Mouse (Mus musculus) heart, postnatal 25 days (tissue): ENCODE measurements around the gene Ptges3. TPM values are rescaled to one million over a fixed set of nuclear protein-coding genes. Genes with fewer than 3 reads are reported as not detected.
"Not testable (repeated sequence)": the region's sequence is repeated elsewhere in the genome, so short reads cannot be mapped to it uniquely, and the experiment has no call there.

Source experiments
- DNase-seq: peaks from one replicate; pipeline ENCODE4 v3.0.0; 2022; ENCODE audit warnings: low spot score
- intact Hi-C: fragments of 180-260 bp; cut with DNase I; formaldehyde crosslinking; loops from one replicate; pipeline ENCODE4 v1.15.1; 2025
- total RNA-seq, 2 experiments: library from RNA; stranded (reverse); gene quantifications; 2 replicates each; pipeline ENCODE4 v1.2.3; 2021

The Ptges3 gene
- total RNA-seq = 10 to 100 TPM; 77.8 to 89.3 TPM

DNA sequence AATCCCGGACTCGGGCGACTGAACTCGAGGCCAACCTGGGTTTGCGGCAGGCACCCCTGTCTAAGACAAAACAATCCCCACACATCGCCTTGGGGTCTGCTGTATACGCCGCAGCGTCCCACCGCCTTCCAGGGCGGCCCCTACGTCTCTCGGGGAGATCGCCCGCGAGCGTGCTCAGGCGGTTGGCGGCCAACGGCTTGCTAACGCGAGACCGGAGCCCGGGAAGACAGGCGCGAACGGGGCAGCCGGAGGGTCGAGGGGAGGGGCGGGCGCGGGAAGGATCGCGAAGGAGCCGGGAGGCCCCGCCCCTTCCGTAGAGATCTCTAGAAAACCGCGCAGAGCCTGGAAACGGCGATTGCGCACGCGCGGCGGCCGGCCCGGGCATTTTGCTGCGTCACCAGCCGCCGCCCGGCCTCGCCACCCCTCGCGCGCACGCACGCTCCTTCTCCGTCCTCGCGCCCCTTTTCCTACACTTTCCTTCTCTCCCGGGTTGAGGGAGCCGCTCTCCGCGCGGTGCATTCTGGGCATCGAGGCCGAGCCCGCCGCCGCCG is at the start of gene Ptges3:
TSS of gene Ptges3 (plus strand) at position 354 of the 551 bp plus-strand sequence.
- intact Hi-C loops = no loop called here
- DNase-seq = peak; percentile 94

DNA sequence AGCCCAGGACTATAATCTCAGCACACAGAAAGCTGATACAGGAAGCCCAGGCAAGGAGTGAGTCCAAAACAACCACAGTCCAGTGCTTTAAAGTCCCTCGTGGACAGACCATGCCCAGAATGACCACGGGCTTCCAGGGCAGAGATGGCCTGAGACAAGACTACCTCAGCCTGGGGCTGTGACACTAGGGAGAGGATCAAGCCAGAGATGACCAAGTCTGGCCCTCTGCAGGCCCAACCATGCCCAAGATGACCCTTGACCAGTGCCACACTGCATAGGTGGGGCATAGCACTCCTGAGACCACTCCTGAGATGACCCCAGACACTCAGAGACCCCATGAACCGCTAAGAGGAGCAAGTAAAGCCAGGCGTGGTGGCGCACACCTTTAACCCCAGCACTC is 49.0 kb upstream of the Ptges3 start:
- DNase-seq = no peak
- intact Hi-C loops = loop anchor here (2.0 to 5.0 kb wide), 2 partner anchors 267 to 315 kb away; no protein-coding TSS in a partner anchor

DNA sequence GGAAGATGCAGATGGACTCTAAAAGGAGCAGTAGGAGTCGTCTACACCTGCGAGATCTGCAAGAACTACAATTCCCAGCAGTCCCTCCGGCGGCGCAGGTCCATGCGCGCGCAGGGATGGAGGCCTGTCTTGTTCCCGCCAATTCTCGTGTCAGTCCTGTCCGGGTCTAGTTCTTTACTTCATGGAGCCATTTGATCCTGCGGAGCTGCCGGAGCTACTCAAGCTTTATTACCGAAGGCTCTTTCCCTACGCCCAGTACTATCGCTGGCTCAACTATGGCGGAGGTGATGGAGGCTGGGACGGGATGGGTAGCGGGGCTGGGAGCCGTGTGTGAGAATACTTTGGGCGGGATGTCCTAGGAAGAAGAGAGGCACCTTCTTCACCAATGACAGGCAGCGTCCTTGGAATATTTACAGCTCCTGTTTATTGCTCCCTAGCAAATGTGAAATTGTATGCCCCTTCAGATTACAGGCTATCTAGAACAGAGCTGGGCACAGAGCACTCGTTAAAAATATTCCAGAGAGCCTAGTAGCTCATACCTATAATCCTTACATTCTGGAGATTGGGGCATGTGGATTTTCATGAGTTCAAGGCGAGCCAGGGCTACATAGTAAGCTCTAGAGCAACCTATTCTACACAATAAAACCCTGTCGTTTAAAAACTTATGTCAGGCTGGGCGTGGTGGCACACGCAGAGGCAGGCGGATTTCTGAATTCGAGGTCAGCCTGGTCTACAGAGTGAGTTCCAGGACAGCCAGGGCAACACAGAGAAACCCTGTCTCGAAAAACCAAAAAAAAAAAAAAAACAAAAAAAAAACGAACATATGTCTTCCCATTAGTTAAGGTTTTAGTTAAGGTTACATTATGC is 43.5 kb upstream of the Ptges3 start, which contains the start of gene Prim1:
TSS of gene Prim1 (plus strand) at position 101 of the 867 bp plus-strand sequence.
- intact Hi-C loops = no loop called here
- DNase-seq = peak; percentile 47

DNA sequence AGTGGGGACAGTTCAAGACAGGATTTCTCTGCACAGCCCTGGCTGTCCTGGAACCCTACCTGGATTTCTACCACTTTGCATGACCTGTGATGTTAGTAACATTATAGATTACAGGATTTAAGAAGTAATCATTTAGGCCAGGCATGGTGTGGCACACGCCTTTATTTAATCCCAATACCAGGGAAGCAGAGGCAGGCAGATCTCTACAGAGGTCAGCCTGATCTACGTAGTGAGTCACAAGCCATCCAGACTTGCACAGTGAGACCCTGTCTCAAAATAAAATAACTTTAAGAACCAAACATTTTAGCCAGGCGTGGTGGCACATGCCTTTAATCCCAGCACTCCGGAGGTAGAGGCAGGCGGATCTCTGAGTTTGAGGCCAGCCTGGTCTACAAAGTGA is 36.6 kb upstream of the Ptges3 start:
- intact Hi-C loops = no loop called here
- DNase-seq = no peak

DNA sequence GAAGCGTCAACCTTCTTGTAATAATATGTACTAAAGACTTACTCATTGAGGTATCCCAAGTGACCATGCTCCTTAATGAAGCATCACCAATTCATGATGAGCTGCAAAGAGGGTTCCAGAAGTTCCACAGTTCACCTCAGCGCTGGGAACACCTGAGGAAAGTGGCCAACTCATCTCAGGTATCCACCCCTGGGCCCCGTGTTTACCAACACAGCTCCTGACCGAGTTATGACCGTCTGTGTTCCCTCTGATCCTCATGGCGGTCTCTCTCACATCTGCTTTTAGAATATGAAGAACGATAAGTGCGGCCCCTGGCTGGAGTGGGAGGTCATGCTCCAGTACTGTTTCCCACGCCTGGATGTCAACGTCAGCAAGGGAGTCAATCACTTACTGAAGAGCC is 35.3 kb upstream of the Ptges3 start:
- intact Hi-C loops = no loop called here

DNA sequence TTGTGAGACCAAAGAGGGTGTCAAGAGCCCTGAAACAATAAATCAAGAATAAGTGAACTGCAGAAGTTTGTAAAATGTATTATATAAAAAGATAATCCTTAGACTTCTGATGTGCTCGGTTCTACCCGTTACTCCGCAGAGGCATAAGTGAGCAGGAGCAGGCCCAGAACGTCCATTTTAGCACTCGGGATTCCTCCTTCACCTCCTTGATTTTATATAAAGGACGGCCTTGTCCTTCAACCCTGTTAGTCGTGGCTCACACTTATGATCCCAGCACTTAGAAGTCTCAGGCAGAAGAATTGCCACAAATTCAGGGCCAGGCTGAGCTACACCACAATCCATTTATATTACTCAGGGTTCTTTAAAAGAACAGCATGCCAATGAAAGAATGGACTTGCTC is 28.8 kb upstream of the Ptges3 start:
- intact Hi-C loops = no loop called here
- no peak for DNase-seq

More for the DNA sequence above, 35.3 kb upstream of the Ptges3 start:
- DNase-seq = no peak

DNA sequence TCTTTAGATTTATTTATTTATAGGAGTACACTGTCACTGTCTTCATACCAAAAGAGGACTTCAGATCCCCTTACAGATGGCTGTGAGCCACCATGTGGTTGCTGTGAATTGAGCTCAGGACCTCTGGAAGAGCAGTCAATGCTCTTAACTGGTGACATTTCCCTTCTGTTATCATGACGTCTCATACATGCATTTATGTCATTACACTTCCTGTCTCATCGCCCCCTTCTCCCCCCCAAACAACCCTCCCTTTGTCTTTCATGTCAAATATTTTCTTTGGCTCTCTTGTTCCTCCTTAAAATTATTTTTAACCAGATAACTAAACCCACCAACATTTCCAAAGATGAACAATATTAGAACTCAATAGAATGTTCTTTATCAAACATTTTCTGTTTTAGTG is 27.9 kb upstream of the Ptges3 start:
- DNase-seq = no peak
- intact Hi-C loops = no loop called here

DNA sequence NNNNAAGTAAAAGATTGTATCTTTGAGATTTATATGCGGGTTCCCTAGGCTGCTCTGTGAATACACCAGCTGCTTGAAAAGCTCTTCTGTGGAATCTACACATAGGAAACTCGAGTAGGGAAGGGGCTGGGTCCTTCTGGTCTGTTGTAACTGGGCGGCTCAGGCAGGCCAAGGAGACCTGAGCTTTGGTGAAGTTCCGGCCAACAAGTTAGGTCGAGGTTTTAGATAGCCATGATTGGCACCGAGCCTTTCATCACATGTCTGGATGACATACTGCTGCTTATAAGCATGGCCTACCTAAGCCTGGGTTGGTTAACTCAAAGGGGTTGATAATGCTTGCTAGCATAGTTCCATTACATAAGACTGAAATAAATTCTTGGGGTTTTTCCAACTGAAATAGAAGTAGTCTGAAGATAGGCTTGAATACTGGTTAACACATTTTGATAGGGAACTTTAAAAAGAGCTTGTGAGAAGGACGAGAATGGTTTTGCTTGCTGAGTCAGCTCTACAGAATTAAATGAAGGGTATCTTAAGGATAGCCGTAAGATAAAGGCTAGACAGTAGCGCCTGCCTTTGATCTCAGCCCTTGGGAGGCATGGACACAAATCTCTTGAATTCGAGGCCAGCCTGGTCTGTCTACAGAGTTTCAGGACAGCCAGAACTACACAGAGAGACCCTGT is 21.9 kb upstream of the Ptges3 start:
- intact Hi-C loops = no loop called here

DNA sequence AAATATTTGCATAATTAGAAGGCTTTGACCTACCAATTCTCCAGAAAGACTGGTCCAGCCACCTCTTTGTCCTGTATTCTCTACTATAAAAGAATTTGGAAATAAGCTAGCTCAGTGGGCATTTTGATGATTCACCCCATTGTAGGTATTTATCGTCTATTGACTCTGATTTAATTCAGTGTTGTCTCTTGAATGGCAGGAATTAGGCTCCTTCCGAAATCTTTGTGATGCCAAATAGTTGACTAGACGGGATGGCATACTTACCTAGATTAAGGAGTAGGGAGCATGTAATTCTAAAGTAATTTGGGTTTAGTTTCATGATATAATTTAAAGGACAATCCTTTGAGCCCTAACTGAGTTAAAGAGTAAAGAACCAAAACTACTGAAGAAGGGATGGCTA is 20.8 kb upstream of the Ptges3 start:
- no peak for DNase-seq
- intact Hi-C loops = no loop called here

More for the DNA sequence above, 21.9 kb upstream of the Ptges3 start:
- peak; percentile 31 for DNase-seq

DNA sequence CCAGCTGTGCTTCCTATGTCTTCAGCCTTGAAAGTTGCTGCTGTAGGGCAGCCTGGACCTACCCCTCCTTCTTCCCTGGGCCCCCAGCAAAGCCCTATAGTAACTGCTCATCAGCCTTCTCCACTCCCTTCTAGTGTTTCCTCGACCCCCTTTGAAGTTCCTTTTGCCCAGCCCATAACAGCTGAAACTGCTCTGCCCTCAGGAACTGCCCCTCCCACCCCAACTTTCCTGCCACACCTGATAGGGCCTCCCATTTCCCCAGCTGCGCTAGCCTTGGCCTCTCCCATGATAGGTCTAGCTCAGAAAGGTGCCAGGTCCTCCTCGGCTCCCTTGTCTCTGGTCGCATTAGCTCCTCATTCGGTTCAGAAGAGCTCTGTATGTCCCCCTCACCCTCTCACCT is 19.6 kb upstream of the Ptges3 start:
- no peak for DNase-seq
- intact Hi-C loops = loop anchor here (1.0 kb wide), 1 partner anchor 17 kb away; no protein-coding TSS in a partner anchor

DNA sequence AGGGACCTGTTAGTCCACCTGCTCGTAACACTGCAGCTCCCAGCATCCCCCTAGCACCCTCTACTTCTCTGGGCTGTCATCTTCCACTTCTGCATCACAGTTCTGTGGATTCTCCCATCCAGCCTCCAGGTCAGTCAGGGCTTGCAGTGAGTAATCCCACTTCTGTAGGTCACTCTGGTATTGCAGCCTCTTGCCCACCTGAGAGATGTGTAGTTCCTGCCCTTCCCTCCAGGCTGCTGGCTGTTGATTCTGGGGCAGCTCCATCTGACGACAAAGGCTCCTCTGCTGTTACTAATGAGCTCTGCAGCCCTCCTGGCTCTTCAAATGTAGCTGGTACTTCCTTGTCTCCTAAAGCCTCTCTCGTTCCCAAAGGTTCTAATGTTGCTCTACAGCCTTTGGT is 18.9 kb upstream of the Ptges3 start:
- no peak for DNase-seq
- intact Hi-C loops = loop anchor here (1.0 kb wide), 1 partner anchor 16 kb away; no protein-coding TSS in a partner anchor

DNA sequence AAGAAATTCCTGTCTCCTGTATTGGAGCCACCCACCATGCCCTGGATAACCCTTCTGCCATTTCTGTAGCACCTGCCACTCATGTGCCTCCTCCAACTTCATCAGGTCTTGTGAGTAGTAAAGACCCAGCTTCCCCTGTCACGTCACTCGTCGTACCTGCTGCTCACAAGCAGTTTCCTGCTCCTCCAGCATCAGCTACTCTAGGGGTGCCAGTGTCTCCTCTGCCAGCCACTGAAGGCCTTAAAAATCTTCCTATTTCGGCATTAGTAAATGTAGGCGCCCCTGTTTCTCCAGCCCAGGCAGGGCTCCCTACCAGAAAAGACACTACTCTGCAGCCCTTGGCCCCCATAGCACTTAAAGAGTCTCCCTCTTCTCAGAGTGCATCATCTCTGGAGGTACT is 18.5 kb upstream of the Ptges3 start:
- intact Hi-C loops = no loop called here
- no peak for DNase-seq

DNA sequence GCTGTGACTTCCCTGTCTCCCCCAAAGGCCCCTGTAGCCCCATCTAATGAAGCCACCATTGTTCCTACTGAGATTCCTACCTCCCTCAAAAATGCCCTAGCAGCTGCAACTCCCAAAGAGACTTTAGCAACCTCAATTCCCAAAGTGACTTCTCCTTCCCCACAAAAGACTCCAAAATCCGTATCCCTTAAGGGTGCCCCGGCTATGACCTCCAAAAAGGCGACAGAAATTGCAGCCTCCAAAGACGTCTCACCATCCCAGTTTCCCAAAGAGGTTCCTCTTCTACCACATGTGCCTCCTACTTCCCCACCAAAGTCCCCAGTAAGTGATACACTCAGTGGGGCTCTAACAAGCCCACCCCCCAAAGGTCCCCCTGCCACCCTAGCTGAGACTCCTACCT is 17.1 kb upstream of the Ptges3 start:
- intact Hi-C loops = no loop called here
- no peak for DNase-seq

DNA sequence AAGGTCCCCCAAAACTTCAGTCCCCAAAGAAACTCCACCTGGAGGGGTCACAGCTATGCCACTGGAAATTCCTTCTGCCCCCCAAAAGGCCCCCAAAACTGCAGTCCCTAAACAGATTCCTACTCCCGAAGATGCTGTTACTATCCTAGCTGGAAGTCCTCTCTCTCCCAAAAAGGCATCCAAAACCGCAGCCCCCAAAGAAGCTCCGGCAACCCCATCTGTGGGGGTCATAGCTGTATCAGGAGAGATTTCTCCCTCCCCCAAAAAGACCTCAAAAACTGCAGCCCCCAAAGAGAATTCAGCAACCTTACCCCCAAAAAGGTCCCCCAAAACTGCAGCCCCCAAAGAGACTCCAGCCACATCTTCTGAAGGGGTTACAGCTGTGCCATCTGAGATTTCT is 16.3 kb upstream of the Ptges3 start:
- intact Hi-C loops = no loop called here
- no peak for DNase-seq

DNA sequence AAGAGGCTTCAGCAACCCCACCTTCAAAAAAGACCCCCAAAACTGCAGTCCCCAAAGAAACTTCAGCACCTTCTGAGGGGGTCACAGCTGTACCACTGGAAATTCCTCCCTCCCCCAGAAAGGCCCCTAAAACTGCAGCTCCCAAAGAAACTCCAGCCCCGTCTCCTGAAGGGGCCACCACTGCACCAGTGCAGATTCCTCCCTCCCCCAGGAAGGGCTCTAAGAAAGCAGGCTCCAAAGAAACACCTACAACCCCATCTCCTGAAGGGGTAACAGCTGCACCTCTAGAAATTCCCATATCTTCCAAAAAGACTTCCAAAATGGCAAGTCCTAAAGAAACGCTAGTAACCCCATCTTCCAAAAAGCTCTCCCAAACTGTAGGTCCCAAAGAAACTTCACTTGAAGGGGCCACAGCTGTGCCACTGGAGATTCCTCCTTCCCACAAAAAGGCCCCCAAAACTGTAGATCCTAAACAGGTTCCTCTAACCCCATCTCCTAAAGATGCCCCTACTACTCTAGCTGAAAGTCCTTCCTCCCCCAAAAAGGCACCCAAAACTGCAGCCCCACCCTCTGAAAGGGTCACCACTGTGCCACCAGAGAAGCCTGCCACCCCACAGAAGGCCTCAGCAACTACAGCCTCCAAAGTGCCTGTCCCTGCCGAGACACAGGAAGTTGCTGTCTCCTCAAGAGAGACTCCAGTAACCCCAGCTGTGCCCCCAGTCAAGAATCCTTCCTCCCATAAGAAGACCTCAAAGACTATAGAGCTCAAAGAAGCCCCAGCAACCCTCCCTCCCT is 15.5 kb upstream of the Ptges3 start:
- intact Hi-C loops = no loop called here

DNA sequence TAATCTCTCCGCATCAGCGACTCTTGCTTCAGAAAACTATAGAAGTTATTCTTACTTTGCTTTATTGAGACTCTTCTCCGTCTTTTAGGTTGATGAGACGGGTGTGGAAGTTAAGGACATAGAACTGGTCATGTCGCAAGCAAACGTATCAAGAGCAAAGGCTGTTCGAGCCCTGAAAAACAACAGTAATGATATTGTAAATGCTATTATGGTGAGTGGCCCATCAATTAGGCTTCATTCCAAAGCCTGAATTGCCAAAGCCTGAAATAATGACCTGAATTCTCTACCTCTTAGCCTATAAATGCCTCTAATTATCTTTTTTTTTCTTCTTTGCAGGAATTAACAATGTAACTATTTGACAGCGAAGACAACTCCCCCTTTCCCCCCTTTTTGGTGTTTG is 10.6 kb upstream of the Ptges3 start:
- no peak for DNase-seq
- intact Hi-C loops = no loop called here

More for the DNA sequence above, 15.5 kb upstream of the Ptges3 start:
- DNase-seq = no peak

DNA sequence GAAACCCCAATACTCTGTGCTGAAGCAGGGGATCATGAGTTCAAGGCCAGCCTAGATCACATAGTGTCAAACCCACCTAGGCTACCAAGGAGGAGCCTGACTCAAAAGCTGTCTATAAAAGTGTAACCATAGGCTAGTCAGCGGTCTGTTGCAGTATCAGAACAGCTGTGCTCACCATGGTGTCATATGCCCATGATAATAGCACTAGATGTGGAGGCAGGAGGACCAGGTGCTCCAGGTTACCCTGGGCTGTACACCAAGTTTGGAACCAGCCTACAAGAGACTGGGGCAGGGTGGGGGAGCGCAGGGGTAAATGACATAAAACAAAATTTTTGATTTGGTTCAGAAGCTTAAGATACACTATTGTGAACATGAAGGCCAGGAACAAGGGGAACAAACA is 9.0 kb upstream of the Ptges3 start:
- intact Hi-C loops = no loop called here
- DNase-seq = no peak

DNA sequence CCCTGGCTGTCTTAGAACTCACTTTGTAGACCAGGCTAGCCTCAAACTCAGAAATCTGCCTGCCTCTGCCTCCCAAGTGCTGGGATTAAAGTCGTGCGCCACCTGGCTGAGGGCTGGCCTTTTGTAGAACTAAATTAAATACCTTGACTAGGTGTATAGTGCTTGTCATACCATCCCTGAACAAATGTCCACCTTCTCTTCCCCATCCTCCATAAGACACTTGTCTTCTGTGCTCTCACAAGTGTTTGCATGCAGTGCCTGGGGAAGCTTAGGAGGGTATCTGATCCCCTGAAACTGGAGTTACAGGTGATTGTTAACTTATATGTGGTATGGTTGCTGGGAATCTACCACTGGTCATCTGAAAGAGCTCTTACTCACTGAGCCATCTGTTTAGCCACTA is 8.4 kb upstream of the Ptges3 start:
- intact Hi-C loops = no loop called here
- DNase-seq = no peak

DNA sequence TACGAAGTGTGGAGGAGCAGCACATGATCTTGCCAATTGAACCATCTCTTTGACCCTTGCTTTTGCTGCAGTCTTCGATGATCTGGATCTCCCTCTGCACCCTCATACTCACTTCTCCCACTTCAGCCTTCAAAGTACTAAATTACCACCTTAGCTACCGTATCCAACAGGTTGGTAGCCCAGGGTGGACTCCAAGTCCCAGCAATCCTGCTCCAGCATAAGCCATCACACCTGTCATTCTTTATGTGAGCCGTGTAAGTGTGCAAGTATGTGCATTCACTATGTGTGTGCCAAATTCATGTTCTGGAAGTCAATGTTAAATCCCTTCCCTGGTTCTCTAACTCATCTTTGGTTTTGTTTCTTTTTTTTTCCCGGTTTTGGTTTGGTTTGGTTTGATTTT is 7.2 kb upstream of the Ptges3 start:
- DNase-seq = no peak
- intact Hi-C loops = no loop called here

DNA sequence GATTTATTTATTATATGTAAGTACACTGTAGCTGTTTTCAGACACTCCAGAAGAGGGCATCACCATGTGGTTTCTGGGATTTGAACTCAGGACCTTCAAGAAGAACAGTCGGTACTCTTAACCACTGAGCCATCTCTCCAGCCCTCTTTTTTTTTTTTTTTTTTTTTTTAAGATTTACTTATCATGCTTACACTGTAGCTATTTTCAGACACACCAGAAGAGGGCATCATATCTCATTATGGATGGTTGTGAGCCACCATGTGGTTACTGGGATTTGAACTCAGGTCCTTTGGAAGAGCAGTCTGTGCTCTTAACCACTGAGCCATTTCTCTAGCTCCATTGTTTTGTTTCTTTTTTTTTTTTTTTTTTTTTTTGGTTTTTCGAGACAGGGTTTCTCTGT is 6.6 kb upstream of the Ptges3 start:
- DNase-seq, intact Hi-C loops: not testable (repeated sequence)
